Mouse (Mus musculus) mesoderm, embryonic 11.5 days (tissue): ENCODE measurements around the gene ccdc198.
"Not testable (repeated sequence)": the region's sequence is repeated elsewhere in the genome, so short reads cannot be mapped to it uniquely, and the experiment has no call there.

ENCODE experiments used
- DNase-seq: peaks from one replicate; pipeline ENCODE4 v3.0.0-alpha.2; 2012; ENCODE audit warnings: low read depth, low spot score

The ccdc198 gene

DNA sequence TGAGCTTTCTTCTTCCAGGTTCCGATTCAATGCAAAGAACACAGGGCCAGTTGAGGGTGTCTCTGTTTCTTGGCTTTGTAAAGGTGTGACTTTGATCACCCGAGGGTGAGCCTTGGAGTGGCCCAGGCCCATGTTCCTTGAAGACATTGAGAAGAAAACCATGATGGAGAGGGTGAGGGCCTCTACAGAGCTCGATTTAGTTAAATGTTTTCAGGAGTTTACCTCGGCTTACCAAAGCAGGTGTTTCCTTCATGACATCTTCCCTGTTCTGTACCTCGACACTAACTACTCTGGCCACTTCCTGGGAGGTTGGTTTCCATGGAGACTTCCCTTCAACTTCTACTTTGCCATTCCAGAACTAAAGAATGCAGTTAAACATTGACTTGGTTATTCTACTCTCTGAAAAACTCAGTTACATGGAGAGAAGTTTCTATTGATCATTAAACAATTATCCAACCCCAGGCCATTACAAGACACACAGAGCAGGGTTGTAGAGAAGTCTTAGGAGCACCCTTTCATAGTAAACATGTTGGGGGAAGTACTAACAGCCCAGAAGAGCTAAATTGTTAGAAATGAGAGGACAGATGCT is at the start of gene ccdc198:
TSS of gene ccdc198 (minus strand) at position 349 of the 589 bp plus-strand sequence.
- DNase-seq = no peak

DNA sequence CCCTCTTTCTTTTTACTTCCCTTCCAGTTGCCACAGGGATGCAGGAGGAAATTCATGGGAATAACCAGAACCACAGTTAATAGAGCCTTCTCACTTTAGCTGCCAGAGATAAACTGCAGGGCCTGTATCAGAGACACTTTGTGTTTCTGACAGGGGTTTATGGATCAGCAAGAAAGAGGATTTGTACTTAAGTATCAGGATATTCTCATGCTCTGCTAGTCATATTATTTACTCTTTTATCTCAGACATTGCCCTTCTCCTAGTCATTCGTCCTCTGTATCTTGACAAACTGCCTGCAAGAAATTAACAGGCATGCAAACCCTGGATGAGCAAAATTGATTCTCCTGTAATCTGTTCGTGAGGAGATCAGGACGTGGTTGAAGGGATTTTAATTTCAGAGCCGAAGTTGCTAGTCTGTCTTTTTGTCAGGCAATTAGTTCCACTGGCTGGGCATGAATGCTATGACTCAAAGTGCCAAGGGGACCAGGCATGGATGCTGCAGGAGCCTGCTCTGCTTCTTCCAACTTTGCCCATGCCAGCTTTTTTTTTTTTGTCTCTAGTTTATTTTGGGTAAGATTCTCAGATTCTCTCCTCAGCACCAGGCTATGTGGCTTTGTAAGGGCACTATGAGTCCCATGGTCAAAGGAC is 48.7 kb upstream of the ccdc198 start:
- DNase-seq = no peak

DNA sequence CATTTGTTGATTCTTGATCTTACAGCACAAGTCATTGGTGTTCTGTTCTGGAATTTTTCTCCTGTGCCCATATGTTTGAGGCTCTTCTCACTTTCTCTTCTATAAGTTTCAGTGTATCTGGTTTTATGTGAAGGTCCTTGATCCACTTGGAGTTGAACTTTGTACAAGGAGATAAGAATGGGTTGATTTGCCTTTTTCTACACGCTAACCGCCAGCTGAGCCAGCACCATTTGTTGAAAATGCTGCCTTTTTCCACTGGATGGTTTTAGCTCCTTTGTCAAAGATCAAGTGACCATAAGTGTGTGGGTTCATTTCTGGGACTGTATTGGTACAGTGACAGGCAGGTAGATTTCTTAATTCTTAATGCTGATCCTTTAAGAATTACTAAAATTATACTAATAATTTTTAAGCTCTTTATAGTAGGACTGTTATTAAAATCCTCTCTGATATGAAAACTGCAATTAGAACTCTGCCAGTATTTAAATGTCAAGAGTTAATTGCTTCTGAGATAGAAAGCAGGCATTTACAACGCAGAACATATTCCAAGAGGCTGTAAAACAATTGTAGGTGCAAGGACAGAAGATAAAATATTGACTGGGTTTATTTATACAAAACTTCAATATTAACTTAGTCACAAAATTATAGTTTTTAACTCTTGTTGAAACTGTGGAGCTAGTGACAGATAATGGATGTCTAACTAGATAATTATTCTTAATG is 44.9 kb upstream of the ccdc198 start:
- DNase-seq = no peak

DNA sequence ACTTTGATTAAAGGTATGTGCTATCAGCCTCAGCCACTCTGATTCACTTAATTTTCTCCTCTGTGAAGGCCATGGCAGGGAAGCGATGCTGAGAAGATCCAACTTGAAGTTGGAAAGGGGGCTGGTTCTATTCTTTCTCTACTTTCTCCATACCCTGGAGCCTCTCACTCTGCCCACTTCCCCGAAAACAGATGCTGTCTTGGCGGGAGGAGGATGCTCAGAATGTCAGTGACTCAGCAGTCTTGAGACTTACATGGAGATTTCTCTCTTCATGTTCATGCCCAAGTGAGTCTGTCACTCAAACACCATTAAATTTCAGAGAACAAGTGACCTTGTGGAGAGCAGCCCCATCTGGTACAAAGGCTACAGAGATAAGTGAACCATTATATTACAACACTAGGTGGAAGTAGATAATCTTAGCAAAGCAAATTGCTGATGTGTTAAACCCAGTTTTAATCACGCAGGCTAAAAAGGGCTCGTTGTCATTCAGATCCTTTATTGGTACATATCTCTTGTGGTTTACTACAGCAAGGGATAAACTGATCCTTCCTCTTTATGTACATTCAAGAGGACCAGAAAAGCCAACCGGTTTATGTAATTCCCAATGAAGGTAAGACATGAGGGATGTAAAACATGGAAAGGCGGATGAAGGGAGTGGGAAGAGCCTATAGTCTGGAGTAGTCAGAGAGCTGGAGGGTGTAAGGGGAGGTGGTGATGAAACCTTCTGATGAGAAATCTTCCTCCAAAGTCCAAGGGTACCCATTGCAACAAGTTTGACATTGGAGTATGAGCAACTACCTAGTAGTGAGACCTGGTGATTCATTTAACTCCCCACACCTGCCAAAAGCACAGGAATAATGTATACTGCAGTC is 38.7 kb upstream of the ccdc198 start:
- no peak for DNase-seq

DNA sequence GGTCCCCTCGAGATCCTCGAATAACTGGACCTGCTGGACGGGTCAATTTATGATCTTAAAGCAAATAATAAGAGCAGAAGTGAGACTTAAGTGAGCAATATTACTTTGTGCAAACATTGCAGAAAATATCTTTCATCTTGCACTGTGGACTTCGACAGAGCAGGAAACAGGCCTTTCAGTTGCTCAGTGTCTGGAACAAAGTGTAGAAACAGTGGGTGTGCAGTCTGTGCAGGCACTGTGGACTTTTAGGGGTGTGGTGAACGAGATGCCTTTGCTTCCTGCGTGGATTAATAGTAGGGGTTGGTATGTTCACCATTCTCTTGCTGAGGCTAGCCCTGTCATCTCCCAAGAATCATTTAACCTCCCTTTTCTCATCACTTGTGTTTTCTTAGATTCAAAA is 33.6 kb upstream of the ccdc198 start:
- DNase-seq = no peak

DNA sequence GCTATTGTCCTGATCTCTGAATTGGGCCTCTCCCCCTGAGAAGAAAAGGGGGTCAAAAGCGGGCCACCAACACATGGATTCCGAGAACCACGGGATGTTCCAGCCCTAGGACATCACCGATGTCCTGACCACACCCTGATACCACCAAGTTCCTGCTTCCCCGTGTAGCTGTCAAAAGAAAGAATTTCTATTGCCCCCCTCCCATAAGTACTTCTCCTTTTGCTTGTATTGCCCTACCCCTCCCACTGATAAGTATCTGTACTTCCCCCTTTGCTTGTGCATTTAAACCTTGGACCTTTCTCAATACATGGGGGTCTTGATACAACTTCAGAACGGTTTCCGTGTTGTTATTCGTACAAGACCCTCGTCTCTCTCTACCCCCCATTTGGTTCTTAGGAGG is 33.2 kb upstream of the ccdc198 start:
- not testable (repeated sequence) for DNase-seq

DNA sequence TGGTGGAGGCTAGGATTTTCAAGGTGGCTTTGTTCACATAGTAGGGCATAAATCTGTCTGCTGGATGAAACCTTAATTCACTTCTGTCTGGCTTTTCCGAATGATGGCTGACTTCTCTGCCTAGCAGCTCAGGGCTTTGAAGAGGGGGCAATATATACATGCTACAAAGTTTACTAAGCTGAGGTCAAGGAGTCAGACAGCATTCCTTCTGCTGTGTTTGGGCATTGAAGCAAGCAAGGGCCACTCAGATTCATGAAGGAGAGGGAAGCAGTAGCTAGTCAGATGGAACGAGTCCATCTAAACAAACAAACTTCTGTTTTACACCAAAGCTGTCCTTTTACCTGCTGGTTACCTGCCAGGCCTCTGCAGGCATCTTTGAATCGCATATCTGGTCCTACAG is 32.4 kb upstream of the ccdc198 start:
- DNase-seq = peak; percentile 30

DNA sequence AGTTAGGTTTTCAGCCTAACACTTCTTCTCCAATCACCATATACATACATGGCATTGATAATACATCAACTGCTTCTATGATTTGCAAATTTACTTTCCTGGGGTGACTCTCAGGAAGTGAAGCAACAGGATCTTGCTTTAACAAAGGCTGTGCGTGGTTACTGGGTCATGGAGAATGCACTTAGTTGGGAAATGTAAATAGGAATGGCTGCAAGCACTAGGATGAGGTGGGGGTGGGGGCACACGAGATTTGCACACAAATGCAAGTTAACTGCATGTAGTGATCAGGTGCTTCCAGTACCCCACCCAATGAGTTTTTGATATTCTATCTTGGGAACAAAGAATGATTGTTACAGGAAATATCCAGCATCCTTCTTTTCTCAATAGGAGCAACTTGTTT is 30.1 kb upstream of the ccdc198 start:
- DNase-seq = no peak

DNA sequence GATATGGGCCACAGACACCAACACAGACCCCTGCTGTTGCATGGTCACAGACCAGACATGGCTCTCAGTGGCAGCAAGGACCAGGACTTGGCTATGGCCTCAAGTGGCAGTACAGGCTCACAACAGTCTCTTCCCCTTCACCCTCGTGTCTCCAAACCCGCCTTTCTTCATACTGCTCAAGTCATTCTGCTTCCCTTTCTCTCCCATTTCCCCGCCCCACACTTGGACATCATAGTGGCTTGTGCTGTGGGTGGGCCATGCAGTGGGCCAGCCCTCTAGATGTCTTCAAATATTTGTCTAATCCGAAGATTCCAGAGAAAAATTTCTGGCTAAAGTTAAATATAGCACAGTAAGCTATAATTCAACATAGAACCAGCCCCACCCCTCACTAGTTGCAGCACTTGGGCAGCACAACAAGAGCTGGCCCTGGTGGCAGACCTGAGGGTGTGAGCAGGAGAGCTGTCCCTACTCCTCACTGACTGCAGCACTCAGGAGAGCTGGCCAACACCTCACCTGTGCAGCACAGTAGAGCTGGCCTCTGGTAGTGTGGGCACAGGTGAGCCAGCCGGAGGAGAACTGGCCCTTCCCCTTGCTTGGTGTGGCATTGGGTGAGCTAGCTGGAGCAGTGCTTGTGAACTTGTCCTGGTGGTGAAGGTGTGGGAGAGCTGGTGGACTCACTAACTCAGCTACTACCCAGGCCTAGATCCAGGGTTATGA is 20.2 kb upstream of the ccdc198 start:
- DNase-seq = no peak

DNA sequence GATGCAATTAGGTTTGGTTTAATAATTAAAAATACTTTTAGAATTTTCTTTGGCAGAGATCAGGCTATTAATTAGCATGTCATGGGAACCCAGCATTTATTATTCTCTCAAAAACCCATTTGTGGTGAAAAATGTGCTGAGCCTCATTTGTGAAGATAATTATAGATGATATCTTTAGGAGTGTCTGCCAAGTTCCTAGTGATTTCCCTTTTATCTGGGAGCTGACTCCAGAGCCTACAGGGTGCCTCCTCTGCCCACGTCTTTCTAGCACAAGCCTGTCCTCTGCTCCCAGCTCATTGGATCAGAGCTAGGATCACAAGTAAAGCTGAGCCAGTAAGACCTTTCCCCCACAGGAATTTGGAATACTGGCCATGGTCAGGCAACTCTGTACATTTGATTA is 3.8 kb downstream of the ccdc198 start:
- DNase-seq = no peak

DNA sequence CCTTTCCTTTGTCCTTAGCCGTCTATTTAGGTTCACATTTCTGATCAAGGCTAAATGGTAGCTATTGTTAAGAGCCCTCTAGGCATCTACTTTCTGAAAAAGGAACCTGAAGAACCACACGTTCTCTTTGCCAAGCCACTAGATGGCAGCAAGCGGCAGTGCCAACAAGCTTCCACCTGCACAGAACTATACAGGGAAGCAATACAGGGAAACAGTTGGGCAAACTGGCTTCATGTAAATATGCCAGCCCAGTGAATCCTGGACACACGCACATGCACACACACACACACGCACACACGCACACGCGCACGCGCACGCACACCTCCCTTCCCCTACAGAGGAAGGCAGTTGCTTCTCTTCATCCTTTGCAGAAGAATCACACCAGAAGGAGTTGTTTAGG is 7.1 kb downstream of the ccdc198 start:
- DNase-seq = peak; percentile 68

DNA sequence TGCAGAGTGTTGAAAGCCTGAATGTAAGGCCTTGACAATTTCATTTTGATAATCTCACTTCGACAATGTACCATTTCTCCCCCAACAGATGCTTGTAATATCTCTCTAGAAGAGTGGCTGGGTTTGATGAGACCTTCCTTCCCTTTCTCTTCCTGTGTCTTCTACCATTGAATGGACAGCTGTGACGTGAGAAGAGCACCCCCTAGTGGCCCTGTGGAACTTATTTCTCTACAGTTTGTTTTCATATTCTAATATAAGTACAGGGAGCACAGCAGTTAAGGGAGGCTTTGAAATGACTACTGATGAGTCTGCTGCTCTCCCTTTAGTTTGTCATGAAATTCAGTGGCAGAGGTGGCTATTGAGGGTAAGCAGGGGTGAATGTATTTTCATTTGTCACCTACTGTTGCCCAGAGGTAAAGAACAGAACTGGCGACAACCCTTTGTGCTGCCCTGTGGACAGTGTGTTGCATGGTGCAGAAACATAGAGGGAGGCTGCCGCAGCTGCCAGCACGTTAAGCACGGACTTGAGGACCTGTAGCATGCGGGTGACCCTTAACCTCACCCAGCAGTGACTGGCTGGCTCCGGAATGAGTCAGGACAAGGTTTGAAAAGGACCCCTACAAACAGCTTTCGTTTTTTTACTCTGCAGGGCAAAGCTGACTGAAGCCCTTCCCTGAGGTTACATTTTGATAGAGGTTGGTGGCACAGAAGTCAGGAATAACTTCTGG is 10.3 kb downstream of the ccdc198 start:
- DNase-seq = peak; percentile 60

DNA sequence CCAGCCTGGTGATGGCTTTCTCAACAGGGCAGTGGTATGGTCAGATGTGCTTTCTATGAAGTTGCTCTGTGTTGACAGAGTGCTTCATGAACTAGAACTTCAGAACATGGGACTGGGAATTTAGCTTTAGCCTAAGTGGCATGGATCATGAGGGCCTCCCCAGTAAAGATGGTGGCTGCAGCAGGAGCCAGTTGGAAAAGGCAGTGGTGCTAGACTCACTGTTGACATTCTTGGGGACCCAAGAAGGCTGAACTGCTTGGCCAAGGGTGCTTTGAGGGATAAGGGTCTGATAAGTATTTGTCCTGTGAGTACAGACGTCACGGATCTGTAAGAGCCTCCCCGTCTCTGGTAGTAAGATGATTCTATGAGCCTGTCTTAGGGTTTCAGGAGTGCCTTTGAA is 13.4 kb downstream of the ccdc198 start:
- DNase-seq = no peak

DNA sequence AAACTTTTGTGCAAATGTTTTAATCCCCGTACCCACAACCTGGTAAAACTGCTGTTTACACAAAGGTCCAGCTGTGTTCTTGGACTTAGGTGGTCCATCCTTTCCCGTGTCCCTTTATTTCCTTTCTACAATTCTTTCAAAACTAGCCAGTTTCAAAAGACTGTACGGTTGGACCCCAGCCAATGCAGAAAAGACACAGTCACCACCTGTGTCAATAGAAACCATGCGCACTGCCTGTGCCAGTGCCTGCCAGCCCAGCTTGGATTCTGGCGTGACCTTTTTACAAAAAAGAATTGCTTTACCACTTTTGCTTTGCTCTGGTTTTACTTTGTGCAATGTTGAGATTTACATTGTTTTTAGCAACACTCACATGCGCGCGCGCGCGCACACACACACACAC is 18.3 kb downstream of the ccdc198 start:
- peak; percentile 5 for DNase-seq

DNA sequence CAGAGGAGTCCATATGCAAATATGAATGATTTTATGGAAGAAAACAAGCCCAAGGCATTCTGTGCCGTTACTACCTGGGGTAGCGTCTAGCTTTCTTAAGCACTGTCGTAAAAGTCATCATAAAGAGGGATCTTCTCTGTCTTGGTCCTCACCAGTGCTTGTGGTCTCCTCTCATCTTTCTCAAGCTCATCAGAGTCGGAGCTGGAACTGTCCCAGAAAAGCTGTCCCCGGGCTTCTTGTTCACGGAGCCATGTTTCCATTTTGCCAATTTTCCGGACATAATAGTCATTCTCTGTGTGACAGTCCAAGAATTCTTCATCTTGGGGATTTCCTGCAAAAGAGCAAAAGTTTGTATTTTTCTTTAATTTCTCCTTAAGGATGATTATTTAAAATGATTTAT is 18.8 kb downstream of the ccdc198 start:
- no peak for DNase-seq

DNA sequence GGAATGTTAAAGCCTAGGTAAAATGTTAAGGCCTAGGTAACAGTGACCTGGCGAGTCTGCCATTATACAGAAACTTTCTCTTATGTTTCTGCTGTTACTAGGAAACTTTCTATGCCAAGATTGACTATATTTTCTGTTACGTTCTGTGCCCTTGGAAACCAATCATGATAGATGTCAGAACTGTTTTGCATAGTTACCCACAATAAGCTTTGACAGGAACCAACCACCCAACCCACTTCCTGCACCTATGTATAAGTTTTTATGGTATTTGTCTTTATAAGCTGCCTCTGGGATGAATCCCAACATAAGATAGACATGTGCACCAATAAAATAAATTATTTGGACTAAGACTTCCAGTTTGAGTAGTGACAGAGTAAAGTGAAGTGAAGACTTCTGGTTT is 23.5 kb downstream of the ccdc198 start:
- DNase-seq = no peak

DNA sequence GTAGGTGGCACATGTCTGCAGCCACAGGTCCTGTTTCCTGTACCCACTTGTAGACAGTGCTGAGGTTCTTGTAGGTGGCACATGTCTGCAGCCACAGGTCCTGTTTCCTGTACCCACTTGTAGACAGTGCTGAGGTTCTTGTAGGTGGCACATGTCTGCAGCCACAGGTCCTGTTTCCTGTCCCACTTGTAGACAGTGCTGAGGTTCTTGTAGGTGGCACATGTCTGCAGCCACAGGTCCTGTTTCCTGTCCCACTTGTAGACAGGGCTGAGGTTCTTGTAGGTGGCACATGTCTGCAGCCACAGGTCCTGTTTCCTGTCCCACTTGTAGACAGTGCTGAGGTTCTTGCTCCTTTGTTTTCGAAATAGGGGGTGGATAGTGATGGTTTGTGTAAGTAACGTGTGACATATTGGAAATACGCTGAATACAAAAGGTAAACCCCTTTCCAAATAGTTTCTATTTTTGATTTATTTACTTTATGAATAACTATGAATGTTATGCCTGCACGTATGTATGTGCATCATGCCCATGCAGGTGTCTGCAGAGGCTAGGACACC is 25.7 kb downstream of the ccdc198 start:
- DNase-seq = not testable (repeated sequence)

DNA sequence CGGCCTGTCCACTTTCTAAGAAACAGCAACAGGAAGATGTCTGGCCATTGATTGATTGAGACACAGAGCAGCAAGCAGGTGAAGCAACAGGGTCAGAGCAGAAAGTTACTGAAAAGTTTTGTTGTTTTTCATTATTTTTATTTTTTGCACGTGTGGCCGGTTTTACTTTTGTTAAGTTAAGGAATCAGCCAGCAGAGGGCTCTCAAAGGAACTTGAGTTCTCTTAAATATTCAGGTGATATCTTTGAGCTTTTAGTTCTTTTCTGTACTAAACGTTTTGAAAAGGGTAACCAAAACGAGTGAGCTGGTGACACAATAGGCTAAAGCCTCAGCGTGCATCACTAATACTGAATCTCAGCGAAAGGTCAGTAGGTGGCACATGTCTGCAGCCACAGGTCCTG is 26.6 kb downstream of the ccdc198 start:
- DNase-seq = no peak

DNA sequence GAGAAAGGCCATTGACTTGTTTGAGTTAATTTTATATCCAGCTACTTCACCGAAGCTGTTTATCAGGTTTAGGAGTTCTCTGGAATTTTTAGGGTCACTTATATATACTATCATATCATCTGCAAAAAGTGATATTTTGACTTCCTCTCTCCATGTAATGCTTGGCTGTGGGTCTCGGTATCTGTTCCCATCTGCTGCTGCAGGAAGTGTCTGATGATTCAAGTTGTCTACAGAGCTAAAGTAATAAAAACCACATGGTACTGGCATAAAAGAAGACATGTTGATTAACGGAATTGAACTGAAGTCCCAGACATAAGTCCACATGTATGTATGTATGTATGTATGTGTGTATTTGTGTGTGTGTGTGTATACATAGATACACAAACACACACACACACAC is 35.1 kb downstream of the ccdc198 start:
- not testable (repeated sequence) for DNase-seq

DNA sequence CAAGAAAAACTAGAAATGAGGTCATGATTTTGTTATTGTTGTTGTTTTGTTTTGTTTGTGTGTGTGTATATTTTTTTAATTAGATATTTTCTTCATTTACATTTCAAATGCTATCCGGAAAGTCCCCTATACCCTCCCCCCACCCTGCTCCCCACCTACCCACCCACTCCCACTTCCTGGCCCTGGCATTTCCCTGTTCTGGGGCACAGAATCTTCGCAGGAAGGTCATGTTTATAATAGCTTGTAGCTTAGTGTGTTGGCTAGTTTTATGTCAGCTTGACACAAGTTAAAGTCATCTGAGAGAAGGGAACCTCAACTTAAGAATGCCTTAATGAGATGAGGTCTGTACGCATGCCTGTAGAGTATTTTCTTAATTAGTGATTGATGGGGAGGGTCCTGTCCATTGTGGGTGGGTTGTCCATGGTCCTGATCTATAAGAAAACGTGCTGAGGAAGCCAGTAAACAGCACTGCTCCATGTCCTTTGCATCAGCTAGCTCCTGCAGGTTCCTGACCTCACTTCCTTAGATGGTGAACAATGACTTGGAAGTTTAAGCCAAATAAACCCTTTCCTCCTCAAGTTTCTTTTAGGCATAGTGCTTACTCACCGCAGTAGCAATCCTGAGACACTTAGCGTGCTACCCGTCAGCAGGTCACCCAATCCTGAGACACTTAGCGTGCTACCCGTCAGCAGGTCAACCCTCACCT is 44.0 kb downstream of the ccdc198 start:
- no peak for DNase-seq
